Mouse (Mus musculus): ENCODE results near the gene Gtpbp8.

The Gtpbp8 gene

DNA sequence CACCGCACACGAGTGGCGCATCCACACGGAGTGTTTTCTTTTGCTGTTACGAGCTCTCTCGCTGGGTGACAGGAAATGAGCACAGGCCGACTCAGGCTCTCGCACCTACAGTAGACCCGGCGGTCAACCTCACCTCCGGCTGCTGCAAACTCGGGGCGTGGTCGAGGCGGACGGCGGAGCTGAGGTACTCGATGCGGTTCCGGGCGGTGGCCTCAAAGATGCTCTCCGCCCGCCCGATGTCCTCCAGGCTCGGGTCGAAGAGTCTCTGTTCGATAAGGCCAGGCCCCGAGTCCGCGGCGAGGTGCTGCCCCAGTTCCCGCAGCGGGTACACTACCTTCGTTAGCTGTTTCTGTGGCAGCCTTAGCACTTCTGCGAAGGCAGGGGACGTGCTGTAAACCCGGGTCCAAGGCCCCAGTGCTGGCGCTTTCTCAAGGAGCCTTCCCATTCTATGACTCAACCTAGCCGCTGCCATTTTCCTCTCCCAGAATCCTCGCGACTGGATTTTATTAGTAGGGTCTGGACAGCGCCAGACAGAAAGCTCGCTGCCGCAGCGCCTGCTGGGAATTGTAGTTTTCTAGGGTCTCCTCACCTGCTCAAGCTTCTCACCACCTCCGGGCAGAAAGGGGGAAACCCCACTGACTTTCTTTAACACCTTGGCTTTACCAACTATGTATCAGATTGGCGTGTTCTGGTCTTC is at the start of gene Gtpbp8:
Gtpbp8 (minus strand) TSS at position 498 of the 697 bp plus-strand sequence.
- DNase-seq, result peak; percentile 90

DNA sequence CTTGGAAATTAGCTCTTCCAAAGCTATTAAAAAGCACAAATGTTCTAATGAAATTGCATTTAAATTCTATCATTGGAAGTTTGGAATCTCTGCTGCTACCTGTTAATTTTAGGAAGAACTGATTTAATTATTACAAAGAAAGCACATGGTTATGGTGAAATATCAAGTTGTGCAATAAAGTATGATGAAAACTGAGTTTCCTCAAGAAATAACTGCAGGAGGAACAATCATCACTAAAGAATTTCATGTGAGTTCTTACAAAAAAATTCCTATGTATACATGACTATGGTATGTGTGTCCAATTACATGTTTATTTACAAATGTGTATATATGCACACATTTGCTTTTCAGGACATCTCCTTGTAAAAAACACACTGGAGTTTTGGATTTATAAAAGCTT is 48.3 kb upstream of the Gtpbp8 start:
- no peak for DNase-seq

DNA sequence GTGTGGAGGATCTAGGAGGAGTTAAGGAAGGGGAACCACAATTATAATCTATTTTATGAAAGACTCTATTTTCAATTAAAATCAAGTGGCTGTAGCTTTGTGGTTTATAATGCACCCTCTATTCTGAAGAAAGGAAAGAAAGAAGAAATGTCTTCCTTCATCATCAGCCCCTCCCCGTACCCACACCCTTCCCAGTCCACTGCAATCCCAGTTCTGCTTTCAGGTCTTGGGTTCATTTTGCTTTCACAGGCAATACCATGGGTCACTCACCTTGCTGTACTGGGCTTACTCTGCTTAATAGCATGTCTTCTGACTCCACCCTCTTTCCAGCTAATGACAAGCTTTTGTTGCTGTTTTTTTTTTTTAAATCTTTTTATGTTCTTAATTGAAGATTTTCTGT is 40.8 kb upstream of the Gtpbp8 start:
- DNase-seq, result no peak

DNA sequence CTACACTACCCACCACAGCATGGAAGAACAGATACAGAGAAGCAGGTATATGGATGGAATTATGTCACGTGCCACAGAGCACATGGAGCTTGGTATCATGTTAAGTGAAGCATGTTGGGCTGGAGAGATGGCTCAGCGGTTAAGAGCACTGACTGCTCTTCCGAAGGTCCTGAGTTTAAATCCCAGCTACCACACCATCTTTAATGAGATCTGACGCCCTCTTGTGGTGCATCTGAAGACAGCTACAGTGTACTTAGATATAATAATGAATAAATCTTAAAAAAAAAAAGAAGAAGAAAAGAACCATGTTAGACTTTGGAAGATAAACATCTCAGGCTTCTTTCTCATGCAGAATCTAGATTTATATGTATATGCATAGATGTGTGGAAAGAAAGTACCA is 34.6 kb upstream of the Gtpbp8 start:
- DNase-seq, result no peak

DNA sequence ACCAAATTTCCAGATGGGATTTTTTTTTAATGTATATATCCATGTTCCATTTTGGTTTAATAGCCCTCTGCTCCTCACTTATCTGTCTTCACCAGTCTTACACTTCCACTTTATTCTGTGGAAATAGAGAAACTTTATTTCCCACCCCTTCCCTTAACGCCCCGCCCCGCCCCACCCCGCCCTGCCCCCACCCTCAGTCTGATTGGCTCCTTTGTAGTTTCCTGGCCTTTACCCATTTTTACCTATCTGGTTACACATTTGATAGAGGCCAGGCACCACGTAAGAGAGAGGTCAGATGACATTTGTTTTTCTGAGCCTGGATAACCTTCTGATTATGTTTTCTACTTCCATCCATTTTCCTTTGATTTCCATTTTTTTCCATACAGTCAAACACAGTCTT is 33.3 kb upstream of the Gtpbp8 start:
- no peak for DNase-seq

DNA sequence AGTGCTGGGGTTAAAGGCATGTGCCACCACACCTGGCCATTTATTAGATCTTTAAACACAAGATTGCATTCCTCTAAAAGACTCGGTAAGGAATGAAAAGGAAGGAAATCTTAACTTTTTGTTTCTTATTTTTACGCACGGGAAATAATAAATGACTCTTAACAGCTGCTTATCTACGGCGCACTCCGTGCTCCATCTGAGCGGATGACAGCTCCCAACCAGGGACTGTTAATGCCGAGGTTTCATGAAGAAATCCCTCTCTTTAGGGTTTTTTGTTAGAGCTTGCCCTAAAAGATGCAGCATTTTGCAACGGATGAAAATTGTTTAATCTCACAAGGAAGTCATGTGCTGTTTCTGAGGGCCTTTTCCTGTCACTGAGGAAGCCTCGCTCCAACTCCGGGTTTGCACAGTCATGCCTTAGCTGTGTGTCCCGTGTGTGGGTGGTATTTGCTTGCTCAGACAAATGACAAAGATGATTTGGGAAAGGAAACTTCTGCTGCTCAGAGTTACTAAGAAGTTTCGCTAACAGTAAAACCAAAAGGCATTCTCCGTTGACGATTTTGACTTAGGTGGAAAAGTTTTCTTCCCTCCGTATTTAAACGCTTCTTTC is 32.5 kb upstream of the Gtpbp8 start:
- peak; percentile 42 for DNase-seq

DNA sequence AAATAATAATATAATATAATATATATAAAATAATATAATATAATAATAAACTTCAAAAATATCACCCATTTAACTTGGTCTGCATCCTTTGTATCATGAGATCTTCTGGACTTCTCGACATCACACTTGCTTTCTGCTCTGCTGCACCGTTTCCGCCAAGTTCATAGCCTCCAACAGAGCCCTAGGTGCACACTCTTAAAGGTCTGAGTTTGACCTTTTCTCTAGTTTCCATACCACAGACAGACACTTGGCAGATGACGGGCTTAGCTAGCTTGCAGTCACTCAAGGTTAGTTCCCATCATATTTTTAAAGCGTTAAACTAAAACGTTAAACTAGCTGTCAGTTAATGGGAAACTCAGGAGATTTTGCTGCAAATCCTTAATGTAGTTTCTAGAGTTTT is 28.0 kb upstream of the Gtpbp8 start:
- DNase-seq, result no peak

DNA sequence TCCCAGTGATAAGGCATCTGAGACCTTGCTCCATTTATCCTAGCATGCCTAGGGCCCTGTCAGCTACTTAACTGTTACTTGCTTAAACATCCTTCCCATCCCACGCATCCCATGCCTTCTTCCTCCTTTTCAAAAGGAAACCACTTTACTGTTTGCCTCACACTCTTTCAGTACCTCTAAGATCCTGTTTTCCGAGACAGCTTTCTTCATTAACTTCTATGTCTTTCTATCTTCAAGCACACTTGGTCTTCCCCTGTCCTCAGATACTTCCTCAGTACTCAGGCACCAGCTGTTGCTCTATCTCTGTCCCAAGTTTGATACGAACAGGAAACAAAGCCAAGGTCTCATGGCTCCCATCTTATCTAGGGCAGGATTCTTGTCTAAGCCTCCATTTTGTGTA is 27.5 kb upstream of the Gtpbp8 start:
- DNase-seq, result no peak

DNA sequence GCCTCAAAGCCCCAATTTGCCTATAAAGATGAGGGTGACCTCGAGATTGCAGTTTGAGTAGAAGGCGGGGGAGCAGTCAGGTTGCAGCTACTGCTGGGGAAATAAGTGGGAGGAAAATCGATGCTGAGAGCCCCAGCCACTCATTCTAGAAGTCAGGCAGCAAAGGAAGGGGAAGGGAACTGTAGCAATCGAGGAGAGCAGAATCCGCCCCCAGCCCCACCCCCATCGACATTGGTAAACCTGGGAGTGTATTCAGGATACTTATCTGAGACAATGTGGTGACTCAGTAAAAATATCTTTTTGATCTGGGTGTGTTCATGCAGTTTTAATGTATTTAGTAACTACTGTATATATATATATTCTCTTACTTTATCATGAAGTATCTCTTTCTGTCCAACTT is 26.4 kb upstream of the Gtpbp8 start:
- DNase-seq, result no peak

DNA sequence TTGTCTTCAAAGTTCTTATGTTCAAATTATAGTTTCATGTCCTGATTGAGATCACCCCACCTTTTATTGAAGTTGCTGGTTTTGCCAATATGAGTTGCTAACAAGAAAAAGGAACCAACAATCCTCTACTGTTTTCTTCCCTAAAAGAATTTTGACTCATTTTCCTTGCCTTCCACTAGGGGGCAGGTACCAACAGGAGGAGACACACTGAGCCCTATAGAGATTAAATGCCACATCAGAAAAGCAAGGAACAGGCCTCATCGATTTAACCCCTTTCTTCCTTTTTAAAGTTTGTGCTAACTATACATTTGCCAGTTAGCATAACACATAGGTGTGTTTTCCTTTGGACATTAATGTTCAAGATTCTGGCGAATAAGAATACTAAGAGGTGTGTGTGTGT is 21.8 kb upstream of the Gtpbp8 start:
- DNase-seq, result no peak

DNA sequence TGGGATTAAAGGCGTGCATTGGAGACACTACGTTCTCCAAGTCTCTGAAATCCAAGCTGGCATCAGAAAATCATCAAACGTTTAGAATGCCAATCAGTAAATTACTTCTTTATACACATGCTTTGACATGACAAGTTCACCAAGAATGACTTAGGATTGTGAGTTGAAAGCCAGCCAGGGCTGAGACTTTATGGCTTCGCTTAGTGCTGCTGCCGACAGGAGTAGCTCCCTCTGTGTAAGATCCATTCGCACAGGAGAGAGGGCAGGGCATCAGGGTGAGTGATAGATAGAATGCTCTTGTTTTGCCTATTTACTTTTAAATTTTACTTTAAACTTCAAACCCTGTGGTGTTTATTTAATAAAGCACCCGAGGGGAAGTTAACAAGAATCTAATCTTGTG is 21.3 kb upstream of the Gtpbp8 start:
- DNase-seq, result no peak

DNA sequence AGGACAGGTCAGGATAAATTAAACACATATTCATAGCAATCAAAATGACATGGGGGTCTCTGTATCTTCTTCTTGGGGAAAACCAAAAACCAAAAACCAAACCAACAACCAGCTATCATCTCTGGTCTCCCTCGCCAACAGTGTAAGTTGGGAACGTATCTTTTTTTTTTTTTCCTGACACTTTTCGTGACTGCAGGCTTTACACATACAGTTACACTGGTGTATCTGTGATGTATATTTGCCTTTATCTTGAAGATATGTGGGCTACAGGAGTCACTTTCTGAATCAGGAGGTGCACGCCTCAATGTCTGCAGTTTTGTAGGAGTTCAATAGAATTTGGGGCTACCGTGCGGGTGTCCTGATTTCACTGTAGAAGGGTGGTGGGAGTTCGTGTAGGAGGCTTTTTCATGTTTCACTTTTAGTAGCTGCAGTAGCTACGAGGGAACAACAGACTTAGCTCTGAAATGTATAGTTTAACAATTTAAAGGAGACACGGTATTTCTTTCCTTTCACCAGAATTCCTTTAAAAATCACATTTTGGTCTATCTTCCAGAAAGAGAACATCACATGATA is 20.2 kb upstream of the Gtpbp8 start:
- DNase-seq, result no peak

DNA sequence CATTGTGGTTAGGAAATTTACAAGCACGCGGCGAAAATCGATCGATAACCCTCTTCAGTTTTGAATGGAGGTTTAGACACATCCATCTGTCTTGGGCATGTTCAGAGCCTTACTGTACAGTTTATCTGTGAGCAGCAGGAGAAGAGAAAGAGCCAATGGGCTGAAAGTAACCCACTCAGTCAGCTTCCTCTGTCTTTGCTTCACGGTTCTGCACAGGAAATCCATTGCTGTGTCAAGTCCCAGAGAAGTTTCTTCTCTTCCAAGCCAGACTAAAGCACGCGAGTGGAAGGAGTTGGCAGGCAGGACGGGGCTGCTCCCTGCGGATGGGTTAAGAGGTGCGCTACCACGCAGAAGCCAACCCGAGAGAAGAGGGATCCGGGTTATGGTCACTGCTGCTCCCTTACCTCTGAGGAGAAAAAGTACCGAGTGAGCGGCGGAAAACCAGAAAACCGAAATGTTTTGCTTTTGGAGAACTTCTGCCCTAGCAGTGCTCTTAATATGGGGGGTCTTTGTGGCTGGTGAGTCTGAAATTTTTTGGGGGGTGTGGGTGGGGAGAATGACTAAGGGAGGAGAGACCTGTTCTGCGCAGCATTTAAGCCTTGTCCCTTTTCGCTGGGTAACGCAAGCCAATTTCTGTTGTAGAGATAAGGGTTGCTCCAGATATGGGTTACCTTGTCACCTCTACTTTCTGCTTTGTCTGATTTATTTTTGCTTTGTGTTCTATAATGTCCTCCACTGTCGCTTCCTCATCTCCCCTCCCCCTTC is 19.6 kb upstream of the Gtpbp8 start, which contains the start of gene Cd200r1:
Cd200r1 (plus strand) TSS at position 182 of the 765 bp plus-strand sequence.
- DNase-seq, result no peak

DNA sequence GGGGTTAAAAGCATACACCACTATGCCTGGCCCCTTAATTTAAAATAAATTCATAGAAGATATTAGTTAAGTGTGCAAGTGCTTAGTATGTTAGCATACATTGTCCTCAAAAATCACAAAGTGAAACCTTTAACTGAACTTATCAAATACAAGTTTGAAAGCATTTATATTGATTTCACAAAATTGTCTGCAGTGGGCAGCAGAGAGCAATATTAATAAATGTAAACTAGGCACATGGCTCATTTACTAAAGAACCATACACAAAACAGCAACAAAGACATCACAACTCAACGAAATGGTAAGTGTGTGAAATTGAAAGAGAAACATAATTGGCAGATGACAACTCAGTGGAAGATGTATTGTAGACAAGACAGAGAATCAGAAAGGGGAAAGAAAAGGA is 15.6 kb upstream of the Gtpbp8 start:
- no peak for DNase-seq

DNA sequence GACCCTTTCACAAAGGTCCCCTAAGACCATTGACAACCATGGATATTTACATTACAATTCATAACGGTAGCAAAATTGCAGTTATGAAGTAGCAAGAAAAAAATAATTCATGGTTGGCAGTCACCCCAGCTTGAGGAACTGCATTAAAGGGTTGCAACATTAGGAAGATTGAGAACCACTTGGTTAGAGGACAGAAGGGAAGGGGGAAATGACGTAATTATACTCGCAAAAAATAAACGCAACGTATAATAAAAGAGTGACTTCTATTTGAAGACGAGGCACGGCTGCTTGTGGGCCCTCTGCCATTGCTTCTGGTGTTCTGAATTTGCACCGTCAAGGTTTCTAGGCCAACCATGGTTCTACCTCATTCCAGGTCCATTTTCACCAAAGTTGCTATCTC is 11.5 kb upstream of the Gtpbp8 start:
- DNase-seq, result no peak

DNA sequence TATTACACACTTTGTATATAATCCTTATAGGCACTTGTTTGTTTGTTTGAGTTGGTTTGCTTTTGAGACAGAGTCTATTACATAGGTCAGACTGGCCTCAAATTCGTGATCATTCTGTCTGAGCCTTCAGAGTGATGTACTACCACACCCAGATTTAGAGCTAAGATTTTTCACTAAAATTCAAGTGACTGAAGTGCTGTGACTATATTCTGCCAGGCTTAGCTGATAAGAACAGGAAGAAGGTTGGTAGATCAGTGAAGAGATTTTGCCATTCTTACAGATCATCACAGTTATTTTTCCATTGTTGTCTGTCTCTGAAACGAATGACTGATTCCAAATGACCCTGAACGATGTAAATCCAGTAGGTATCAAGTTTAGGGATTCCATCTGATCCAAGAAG is 1.8 kb upstream of the Gtpbp8 start:
- DNase-seq, result no peak

DNA sequence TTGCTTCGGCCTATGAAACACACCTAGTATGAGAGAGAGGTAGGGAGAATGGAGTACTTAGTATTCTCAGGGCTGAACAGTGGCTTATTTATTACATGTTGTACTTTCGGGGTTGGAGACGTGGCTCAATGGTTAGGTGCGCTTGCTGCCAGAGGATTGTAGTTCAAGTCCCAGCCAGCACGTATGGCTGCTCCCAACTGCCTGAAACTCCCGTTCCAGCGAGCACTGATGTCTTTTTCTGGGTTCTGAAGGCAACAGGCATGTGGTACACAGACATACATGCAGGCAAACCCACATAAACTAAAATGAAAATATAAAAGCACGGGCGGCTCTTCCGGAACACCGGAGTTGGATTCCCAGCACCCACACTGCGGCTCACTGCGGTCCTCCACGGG is 695 bp downstream of the Gtpbp8 start:
- no peak for DNase-seq

DNA sequence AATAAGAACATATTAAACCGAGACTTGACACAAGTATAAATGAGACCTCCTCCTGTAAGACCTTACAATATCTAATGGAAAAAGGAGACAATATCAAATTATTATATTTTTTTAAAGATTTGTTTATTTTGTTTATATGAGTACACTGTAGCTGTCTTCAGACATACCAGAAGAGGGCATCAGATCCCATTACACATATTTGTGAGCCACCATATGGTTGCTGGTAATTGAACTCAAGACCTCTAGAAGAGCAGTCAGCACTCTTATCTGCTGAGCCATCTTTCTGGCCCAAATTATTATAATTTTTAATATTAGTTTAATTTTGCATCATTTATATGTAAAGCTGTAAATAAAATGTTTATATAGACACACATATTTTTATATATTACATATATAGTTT is 3.4 kb downstream of the Gtpbp8 start:
- no peak for DNase-seq

DNA sequence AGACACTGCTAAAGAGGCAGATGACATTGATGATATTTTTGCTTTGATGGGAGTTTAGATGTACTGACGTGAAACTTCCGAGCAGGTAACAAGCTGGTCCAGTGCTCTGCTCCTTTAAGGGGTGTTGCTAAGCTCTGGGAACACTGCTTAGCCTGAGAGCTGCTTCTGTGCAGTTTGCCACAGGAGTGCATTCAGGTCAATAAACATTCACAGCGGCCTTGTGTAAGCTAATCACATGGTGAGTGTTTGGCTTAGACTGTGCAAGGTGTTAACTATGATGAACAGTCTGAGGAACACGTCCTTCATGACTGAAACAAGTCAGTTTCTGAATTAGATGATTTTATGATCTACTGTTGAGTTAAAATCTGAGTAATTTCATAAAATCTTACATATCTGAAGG is 10.0 kb downstream of the Gtpbp8 start:
- no peak for DNase-seq

DNA sequence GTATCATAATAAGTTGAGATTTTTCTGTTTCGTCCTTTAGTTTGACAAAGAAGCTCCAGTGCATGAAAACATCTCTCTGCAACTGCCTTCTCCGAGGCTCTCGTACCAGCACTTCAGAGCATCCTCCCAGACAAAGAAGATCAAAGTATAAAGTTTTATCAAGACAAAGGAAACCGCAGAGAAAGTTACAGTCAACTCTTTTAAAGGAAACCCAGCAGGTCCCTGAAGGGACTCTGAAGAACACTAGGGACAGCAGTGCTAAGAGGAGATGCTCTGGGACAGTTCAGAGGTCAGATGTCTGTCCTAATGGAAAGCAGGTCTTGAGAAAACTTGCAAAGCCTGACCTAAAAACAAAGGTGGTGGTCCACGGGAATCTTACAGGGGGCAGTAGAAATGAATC is 10.5 kb downstream of the Gtpbp8 start:
- no peak for DNase-seq

DNA sequence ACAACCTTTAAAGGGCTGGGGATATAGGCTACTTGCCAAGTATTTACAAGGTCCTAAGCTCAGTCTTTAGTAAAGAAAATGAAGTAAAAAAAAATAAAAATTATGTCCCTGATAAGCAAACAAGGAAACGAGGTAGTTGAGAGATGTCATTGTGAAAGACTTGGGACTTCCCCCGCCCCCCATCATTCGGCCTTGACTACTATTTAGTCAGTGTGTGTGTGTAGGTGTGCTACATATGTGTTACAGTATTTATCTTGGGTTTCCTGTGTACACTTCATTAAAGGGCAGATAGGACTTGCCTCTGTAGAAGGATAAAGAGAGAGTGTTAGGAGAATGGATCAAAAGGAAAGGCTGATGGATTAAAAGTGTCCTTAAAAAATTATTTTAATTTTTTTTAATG is 12.1 kb downstream of the Gtpbp8 start:
- no peak for DNase-seq

DNA sequence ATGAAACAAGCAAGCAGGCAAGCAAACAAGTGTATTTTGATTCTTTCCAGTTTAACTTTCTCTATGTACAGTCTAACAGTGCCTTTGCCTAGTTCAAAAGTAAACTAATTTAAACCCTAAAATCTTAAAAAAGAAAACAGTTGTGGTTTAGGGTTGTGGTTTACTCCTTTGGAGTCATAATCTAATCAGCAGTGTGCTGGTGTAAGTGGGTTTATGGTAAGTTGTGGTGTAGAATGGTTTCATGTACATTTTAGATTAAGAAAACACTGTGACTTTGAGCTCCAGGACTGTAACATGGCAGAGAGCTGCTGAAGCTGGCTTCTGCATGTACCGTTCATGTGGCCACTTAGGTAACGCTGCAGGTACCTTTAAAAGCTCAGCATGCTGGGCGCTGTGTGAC is 18.6 kb downstream of the Gtpbp8 start:
- DNase-seq, result no peak

DNA sequence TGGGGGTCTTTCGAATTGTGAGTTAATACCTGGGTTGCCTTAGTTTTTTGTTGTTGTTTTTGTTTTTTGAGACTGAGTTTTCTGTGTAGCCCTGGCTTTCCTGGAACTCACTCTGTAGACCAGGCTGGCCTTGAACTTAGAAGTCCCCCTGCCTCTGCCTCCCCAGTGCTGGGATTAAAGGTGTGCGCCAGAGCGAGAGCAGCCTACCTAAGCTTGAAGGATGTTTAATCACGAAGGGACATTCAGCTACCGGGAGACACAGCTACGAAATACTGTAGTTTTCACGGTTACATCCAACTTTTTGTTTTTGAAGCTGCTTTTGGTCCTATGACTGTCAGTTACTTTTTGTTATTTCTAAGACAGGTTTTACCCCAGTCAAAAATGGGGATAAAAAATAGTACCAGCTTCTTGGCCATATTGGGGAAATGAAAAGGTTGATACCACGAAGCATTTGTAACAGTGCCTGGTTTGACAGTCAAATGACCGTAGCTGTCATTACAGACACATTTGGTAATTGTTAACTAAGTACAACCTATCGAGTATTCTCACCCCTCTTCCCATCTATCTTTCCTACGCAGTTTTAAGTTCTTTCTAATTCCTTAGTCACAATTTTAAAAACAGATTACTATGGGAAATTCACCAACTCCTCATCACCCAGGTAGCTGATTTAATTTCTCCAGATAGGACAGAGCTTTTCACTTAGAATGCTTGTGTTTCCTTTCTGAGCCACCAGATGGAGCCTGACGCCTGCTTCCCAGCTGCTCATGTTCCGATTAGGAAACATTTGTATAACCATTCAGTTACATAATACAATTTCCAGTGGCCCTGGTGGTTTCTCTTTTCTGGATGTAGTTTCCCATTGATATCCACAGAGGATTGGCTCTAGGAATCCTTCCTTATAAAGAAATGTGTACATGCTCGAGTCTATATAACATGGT is 20.6 kb downstream of the Gtpbp8 start:
- peak; percentile 88 for DNase-seq

All from lung, postnatal 10 days (tissue).